Mouse (Mus musculus): Measurements from ENCODE around the gene Cdc42ep4. TPM values are rescaled to one million over a fixed set of nuclear protein-coding genes. Genes with fewer than 3 reads are reported as not detected.

Cdc42ep4 gene
- polyA plus RNA-seq, 1 experiment from 2014 or later: 60.4 TPM

GRCm38 (mm10) chr11:113708629-113709213 lies 43.0 kb downstream of the Cdc42ep4 start:
- H3K9ac ChIP-seq (ENCODE audit: low read length): no peak overlapping the region
- no peak overlapping the region for H3K4me2 ChIP-seq
- peaks cover 19% of the 10 kb centered on the region for H3K4me1 ChIP-seq (ENCODE audit: control insufficient read depth, insufficient read depth, low read length)
- DNase-seq (ENCODE audit: low spot score, missing footprints) (no peak), ATAC-seq (ENCODE audit: low FRiP score) (no peak)
- 44% methylated on average over 19 of the region's 19 CpGs for WGBS
- peaks cover 2% of the 10 kb centered on the region for H3K27me3 ChIP-seq (ENCODE audit: control insufficient read depth, insufficient read depth, low read length)
- no peak overlapping the region for H3K27ac ChIP-seq (ENCODE audit: low read depth, low read length)
- no peak overlapping the region for H3K4me3 ChIP-seq (ENCODE audit: low read depth, low read length)
- no peaks in the 10 kb centered on the region for H3K36me3 ChIP-seq (ENCODE audit: control insufficient read depth, insufficient read depth, low read length)
- no peaks in the 10 kb centered on the region for H3K9me3 ChIP-seq (ENCODE audit: control insufficient read depth, low read length)

GRCm38 (mm10) chr11:113705966-113706652 lies 45.6 kb downstream of the Cdc42ep4 start:
- H3K4me1 ChIP-seq (ENCODE audit: control insufficient read depth, insufficient read depth, low read length): peaks cover 19% of the 10 kb centered on the region
- H3K9me3 ChIP-seq (ENCODE audit: control insufficient read depth, low read length): no peaks in the 10 kb centered on the region
- H3K4me3 ChIP-seq (ENCODE audit: low read depth, low read length): no peak overlapping the region
- no peak overlapping the region for H3K9ac ChIP-seq (ENCODE audit: low read length)
- H3K4me2 ChIP-seq: no peak overlapping the region
- peaks cover 2% of the 10 kb centered on the region for H3K27me3 ChIP-seq (ENCODE audit: control insufficient read depth, insufficient read depth, low read length)
- 92% methylated on average over 15 of the region's 15 CpGs for WGBS
- DNase-seq (ENCODE audit: low spot score, missing footprints): no peak
- H3K27ac ChIP-seq (ENCODE audit: low read depth, low read length): no peak overlapping the region
- ATAC-seq (ENCODE audit: low FRiP score): no peak
- no peaks in the 10 kb centered on the region for H3K36me3 ChIP-seq (ENCODE audit: control insufficient read depth, insufficient read depth, low read length)

- peak; percentile 98 for DNase-seq (ENCODE audit: low spot score, missing footprints)
- Histone ChIP-seq H3K4me2 (no peak overlapping the region), H3K27me3 (ENCODE audit: control insufficient read depth, insufficient read depth, low read length) (peaks cover 2% of the 10 kb centered on the region; the same call in 1 of the 2 replicates), H3K9me3 (ENCODE audit: control insufficient read depth, low read length) (no peaks in the 10 kb centered on the region), H3K4me1 (ENCODE audit: control insufficient read depth, insufficient read depth, low read length) (no peaks in the 10 kb centered on the region), H3K36me3 (ENCODE audit: control insufficient read depth, insufficient read depth, low read length) (peaks cover 3% of the 10 kb centered on the region; the same call in 1 of the 2 replicates), H3K9ac (ENCODE audit: low read length) (no peak overlapping the region), H3K27ac (ENCODE audit: low read depth, low read length) (no peak overlapping the region), H3K4me3 (ENCODE audit: low read depth, low read length) (no peak overlapping the region)
- peak; percentile 73; the same call in 1 of the 2 replicates for ATAC-seq (ENCODE audit: low FRiP score)
- 52% methylated on average over 5 of the region's 5 CpGs for WGBS
These were observed 47.9 kb downstream of the Cdc42ep4 start for GRCm38 (mm10) chr11:113703758-113704157.

- Histone ChIP-seq H3K27me3 (ENCODE audit: control insufficient read depth, insufficient read depth, low read length) (no peaks in the 10 kb centered on the region), H3K9ac (ENCODE audit: low read length) (no peak overlapping the region), H3K4me2 (no peak overlapping the region), H3K36me3 (ENCODE audit: control insufficient read depth, insufficient read depth, low read length) (peaks cover 11% of the 10 kb centered on the region; the same call in 1 of the 2 replicates), H3K4me1 (ENCODE audit: control insufficient read depth, insufficient read depth, low read length) (peaks cover 6% of the 10 kb centered on the region), H3K4me3 (ENCODE audit: low read depth, low read length) (no peak overlapping the region), H3K9me3 (ENCODE audit: control insufficient read depth, low read length) (no peaks in the 10 kb centered on the region), H3K27ac (ENCODE audit: low read depth, low read length) (no peak overlapping the region)
- 92% methylated on average over 7 of the region's 7 CpGs for WGBS
- ATAC-seq (ENCODE audit: low FRiP score): no peak
- no peak for DNase-seq (ENCODE audit: low spot score, missing footprints)
These were observed 52.0 kb downstream of the Cdc42ep4 start for GRCm38 (mm10) chr11:113699643-113700042.

- H3K36me3 ChIP-seq (ENCODE audit: control insufficient read depth, insufficient read depth, low read length): peaks cover 11% of the 10 kb centered on the region; the same call in 1 of the 2 replicates
- H3K27me3 ChIP-seq (ENCODE audit: control insufficient read depth, insufficient read depth, low read length): no peaks in the 10 kb centered on the region
- no peak overlapping the region for H3K4me2 ChIP-seq
- H3K4me1 ChIP-seq (ENCODE audit: control insufficient read depth, insufficient read depth, low read length): peaks cover 6% of the 10 kb centered on the region
- no peaks in the 10 kb centered on the region for H3K9me3 ChIP-seq (ENCODE audit: control insufficient read depth, low read length)
- H3K27ac ChIP-seq (ENCODE audit: low read depth, low read length): no peak overlapping the region
- DNase-seq (ENCODE audit: low spot score, missing footprints): no peak
- no peak for ATAC-seq (ENCODE audit: low FRiP score)
- no peak overlapping the region for H3K9ac ChIP-seq (ENCODE audit: low read length)
- WGBS: 68% methylated on average over 12 of the region's 12 CpGs
- no peak overlapping the region for H3K4me3 ChIP-seq (ENCODE audit: low read depth, low read length)
These were observed 53.6 kb downstream of the Cdc42ep4 start for GRCm38 (mm10) chr11:113698013-113698545.

GRCm38 (mm10) chr11:113697571-113697970 lies 54.1 kb downstream of the Cdc42ep4 start:
- peaks cover 6% of the 10 kb centered on the region for H3K4me1 ChIP-seq (ENCODE audit: control insufficient read depth, insufficient read depth, low read length)
- 28% methylated on average over 5 of the region's 5 CpGs for WGBS
- no peaks in the 10 kb centered on the region for H3K9me3 ChIP-seq (ENCODE audit: control insufficient read depth, low read length)
- H3K4me3 ChIP-seq (ENCODE audit: low read depth, low read length): no peak overlapping the region
- no peak overlapping the region for H3K9ac ChIP-seq (ENCODE audit: low read length)
- ATAC-seq (ENCODE audit: low FRiP score) (no peak), DNase-seq (ENCODE audit: low spot score, missing footprints) (no peak)
- no peak overlapping the region for H3K4me2 ChIP-seq
- H3K27ac ChIP-seq (ENCODE audit: low read depth, low read length): no peak overlapping the region
- H3K36me3 ChIP-seq (ENCODE audit: control insufficient read depth, insufficient read depth, low read length): peaks cover 11% of the 10 kb centered on the region; the same call in 1 of the 2 replicates
- no peaks in the 10 kb centered on the region for H3K27me3 ChIP-seq (ENCODE audit: control insufficient read depth, insufficient read depth, low read length)

GRCm38 (mm10) chr11:113691851-113692250 lies 59.8 kb downstream of the Cdc42ep4 start:
- peaks cover 18% of the 10 kb centered on the region; the same call in 1 of the 2 replicates for H3K36me3 ChIP-seq (ENCODE audit: control insufficient read depth, insufficient read depth, low read length)
- H3K27me3 ChIP-seq (ENCODE audit: control insufficient read depth, insufficient read depth, low read length): no peaks in the 10 kb centered on the region
- peaks cover 2% of the 10 kb centered on the region for H3K4me1 ChIP-seq (ENCODE audit: control insufficient read depth, insufficient read depth, low read length)
- DNase-seq (ENCODE audit: low spot score, missing footprints) (no peak), ATAC-seq (ENCODE audit: low FRiP score) (no peak)
- no peak overlapping the region for H3K4me2 ChIP-seq
- H3K9ac ChIP-seq (ENCODE audit: low read length): no peak overlapping the region
- H3K4me3 ChIP-seq (ENCODE audit: low read depth, low read length): no peak overlapping the region
- no peaks in the 10 kb centered on the region for H3K9me3 ChIP-seq (ENCODE audit: control insufficient read depth, low read length)
- no peak overlapping the region for H3K27ac ChIP-seq (ENCODE audit: low read depth, low read length)
- 66% methylated on average over 3 of the region's 3 CpGs for WGBS

- no peak overlapping the region for H3K27ac ChIP-seq (ENCODE audit: low read depth, low read length)
- H3K36me3 ChIP-seq (ENCODE audit: control insufficient read depth, insufficient read depth, low read length): peaks cover 18% of the 10 kb centered on the region; the same call in 1 of the 2 replicates
- ATAC-seq (ENCODE audit: low FRiP score): no peak
- DNase-seq (ENCODE audit: low spot score, missing footprints): no peak
- H3K4me1 ChIP-seq (ENCODE audit: control insufficient read depth, insufficient read depth, low read length): peaks cover 7% of the 10 kb centered on the region
- H3K27me3 ChIP-seq (ENCODE audit: control insufficient read depth, insufficient read depth, low read length): no peaks in the 10 kb centered on the region
- no peak overlapping the region for H3K4me3 ChIP-seq (ENCODE audit: low read depth, low read length)
- 85% methylated on average over 5 of the region's 5 CpGs for WGBS
- H3K9me3 ChIP-seq (ENCODE audit: control insufficient read depth, low read length): no peaks in the 10 kb centered on the region
- no peak overlapping the region for H3K9ac ChIP-seq (ENCODE audit: low read length)
- no peak overlapping the region for H3K4me2 ChIP-seq
These were observed 60.4 kb downstream of the Cdc42ep4 start for GRCm38 (mm10) chr11:113691318-113691717.

GRCm38 (mm10) chr11:113690506-113690905 lies 61.2 kb downstream of the Cdc42ep4 start:
- no peak for DNase-seq (ENCODE audit: low spot score, missing footprints)
- Histone ChIP-seq H3K9me3 (ENCODE audit: control insufficient read depth, low read length) (no peaks in the 10 kb centered on the region), H3K36me3 (ENCODE audit: control insufficient read depth, insufficient read depth, low read length) (peaks cover 17% of the 10 kb centered on the region; the same call in 1 of the 2 replicates), H3K27ac (ENCODE audit: low read depth, low read length) (no peak overlapping the region), H3K4me3 (ENCODE audit: low read depth, low read length) (no peak overlapping the region), H3K9ac (ENCODE audit: low read length) (no peak overlapping the region), H3K27me3 (ENCODE audit: control insufficient read depth, insufficient read depth, low read length) (no peaks in the 10 kb centered on the region), H3K4me1 (ENCODE audit: control insufficient read depth, insufficient read depth, low read length) (peaks cover 9% of the 10 kb centered on the region), H3K4me2 (no peak overlapping the region)
- WGBS: 93% methylated on average over 12 of the region's 12 CpGs
- no peak for ATAC-seq (ENCODE audit: low FRiP score)

Data from midbrain, embryonic 11.5 days (tissue).